Mouse (Mus musculus): ENCODE measurements around the gene Olfr1102.

Olfr1102 gene

DNA sequence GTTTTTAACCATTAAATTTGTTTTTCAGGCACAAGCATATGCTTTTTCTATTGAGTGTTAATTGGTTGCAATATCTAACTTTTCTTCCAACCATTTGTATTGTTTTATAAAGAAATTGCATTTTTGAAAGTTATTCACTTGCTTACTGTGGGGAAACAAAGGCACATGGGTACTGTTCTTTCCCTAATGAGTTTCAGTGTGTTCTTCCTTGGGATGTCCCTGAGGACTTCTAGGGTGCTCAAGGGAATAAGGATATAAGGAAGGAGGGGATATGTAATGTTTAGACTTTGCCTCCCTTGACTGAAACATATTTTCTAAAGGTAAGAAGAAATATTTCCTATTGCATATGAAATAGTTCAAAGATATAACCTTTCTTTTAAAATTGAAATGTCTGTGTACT lies at the start of gene Olfr1102:
Gene Olfr1102, plus strand, starts transcription at position 301 of the 400 bp plus-strand sequence.
- no peak for DNase-seq (ENCODE audit: low spot score in 2 of 2)

DNA sequence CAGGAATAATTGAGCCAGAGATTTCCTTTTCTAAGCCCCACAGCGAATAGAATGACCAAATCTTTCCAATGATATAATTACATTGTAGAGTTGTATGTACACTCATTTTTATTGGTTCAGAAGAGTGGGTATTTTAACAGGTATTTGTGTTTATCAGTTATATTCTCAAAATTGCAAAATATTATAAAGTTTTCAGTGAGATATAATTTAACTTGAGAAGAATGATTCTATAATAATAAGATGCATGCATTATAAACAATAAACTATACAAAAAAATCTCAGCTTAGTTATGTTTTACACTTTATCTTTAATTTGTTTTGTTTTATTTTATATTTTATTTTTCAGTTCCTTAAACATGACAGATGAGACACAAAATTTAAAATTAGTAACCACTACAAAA lies 37.6 kb upstream of the Olfr1102 start, which contains the start of gene Olfr1099:
Gene Olfr1099, minus strand, starts transcription at position 101 of the 400 bp plus-strand sequence.
- DNase-seq (ENCODE audit: low spot score in 2 of 2) = no peak

- no peak for DNase-seq (ENCODE audit: low spot score in 2 of 2)
Observed at GRCm38 (mm10) chr2:86979854-86980253, 18.3 kb upstream of the Olfr1102 start, which contains the start of gene Olfr1100. Gene Olfr1100, minus strand, starts transcription at chr2:86979954.

- DNase-seq (ENCODE audit: low spot score in 2 of 2) = no peak
Observed at GRCm38 (mm10) chr2:86991121-86991520, 7.1 kb upstream of the Olfr1102 start, which contains the start of gene Olfr1101. Gene Olfr1101, minus strand, starts transcription at chr2:86991221.

DNA sequence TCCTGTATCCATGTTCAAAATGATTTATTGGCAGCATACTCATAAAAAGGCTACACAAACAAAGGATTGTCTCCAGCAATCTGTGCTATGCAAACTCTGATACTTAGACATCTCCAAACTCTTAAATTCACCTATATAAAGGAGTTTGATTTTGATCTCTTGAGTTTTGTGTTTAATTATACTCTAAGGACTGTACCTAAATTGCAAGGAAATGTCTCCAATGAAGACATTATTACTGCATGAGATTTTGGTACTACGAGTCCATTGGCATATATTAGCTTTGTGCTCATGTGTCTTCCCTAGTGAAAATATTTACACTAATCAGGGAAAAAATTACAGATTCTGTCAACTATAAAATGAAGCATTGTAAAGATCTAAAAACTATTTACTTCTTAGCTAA lies 28.8 kb downstream of the Olfr1102 start, which contains the start of gene Olfr1104:
Gene Olfr1104, minus strand, starts transcription at position 101 of the 400 bp plus-strand sequence.
- no peak for DNase-seq (ENCODE audit: low spot score in 2 of 2)

GRCm38 (mm10) chr2:87036431-87036830 lies 38.2 kb downstream of the Olfr1102 start, which contains the start of gene Olfr1105:
Gene Olfr1105, minus strand, starts transcription at chr2:87036531.
- DNase-seq (ENCODE audit: low spot score in 2 of 2) = no peak

DNA sequence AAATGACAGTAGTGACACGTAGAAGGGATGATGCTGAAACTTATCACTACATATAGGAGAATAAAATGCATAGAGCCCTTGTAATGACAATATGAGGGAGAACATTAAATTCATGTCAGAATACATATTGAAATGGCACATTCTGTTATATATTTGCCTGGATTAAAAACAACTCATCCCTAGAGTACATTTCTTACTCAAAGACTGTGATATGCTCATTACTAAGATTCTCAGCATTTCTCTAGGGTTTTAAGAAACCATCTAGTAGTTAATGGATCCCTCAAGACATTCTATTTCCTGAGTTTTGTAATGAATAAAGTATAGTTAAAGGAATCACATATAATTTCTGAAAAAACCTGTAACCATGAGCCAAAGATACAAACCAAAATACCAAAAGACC lies 54.0 kb downstream of the Olfr1102 start, which contains the start of gene Olfr1106:
Gene Olfr1106, minus strand, starts transcription at position 101 of the 400 bp plus-strand sequence.
- no peak for DNase-seq (ENCODE audit: low spot score in 2 of 2)
